Mouse (Mus musculus): ENCODE data around the gene Hras. TPM values are rescaled to one million over a fixed set of nuclear protein-coding genes. Genes with fewer than 3 reads are reported as not detected.

Hras gene
- polyA plus RNA-seq, 1 experiment from 2014 or later, result 118 TPM

DNA sequence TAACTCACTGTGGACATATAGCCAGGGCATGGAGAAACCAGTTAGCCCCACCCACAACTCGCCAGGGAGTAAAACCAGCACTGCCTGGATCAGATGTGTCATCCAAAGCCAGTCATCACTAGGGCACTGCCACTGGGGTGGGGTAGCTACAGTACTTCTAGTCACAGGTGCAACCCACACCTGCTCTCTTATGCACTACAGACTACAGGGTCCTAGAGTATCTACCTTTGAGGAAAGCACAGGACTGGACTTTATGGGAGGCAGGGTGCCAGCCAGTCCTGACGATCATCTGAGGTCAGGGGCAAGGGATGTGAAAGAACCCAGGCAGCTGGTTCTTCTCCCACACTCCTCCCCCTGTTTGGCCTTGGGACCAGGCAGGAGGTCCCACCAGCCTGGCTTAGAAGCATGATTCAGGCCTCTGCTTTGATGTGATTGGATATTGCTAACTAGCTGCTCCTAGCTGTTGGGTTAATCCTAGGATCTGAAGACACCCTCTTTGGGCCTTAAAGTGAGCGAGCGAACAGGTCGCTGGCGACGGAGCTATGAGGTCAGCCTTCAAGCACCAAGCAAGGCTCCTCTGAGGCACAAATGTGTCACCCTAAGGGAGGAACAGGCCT lies 25.8 kb downstream of the Hras start:
- Histone ChIP-seq H3K36me3 (peaks cover 24% of the 10 kb centered on the region), H3K9ac (peak overlapping the region; percentile 66), H3K27me3 (no peaks in the 10 kb centered on the region), H3K9me3 (no peaks in the 10 kb centered on the region), H3K4me3 (peak overlapping the region; percentile 35), H3K27ac (no peak overlapping the region), H3K4me2 (peak overlapping the region; percentile 51), H3K4me1 (replicated peaks) (peaks cover 17% of the 10 kb centered on the region)
- ATAC-seq (ENCODE audit: low FRiP score), result no peak
- WGBS, result 28% methylated on average over 7 of the region's 7 CpGs

DNA sequence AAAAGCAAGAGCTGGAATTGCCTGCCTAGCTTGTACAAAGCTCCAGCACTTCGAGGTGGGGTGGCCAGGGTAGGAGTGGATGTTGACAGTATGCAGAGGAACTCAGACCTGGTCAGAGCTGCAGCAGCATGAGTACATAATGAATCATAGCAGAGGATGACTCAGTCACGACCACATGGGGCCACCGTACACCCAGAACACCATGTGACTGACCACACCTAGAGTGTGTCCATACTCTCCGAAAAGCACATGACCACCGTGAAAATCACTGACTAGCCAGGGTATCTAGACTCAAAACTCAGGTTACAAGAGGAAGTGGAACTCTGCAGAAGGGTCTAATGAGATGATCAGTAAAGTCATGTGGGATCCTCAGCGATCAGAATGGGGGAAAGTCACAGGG lies 29.0 kb downstream of the Hras start:
- Histone ChIP-seq H3K9me3 (no peaks in the 10 kb centered on the region), H3K4me1 (replicated peaks) (peaks cover 11% of the 10 kb centered on the region; the same call in 1 of the 2 replicates)
- 91% methylated on average over 6 of the region's 6 CpGs for WGBS

DNA sequence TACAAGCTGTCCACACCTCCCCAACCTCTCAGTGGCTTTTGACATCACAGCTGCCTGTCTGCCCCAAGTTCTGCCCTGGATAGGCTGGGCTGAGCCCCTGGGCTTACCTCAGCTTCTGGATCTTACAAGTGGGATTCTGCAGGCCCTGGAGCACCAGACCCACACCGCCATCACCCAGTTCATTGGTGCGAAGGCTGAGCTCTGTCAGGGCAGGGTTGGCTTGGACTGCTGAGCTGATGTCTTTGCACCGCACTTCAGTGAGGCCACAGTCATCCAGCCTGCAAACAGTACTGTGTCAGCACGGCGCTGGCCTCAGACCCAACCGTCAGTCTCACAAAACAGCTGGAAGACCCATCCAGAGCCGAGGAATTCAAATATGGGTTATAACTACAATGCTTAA lies 29.4 kb downstream of the Hras start:
- 96% methylated on average over 7 of the region's 7 CpGs for WGBS
- no peak overlapping the region for H3K4me3 ChIP-seq
- no peak overlapping the region for H3K9ac ChIP-seq
- no peak for ATAC-seq (ENCODE audit: low FRiP score)
- no peaks in the 10 kb centered on the region for H3K9me3 ChIP-seq
- peaks cover 11% of the 10 kb centered on the region; the same call in 1 of the 2 replicates for H3K4me1 ChIP-seq (replicated peaks)
- H3K36me3 ChIP-seq, result peaks cover 58% of the 10 kb centered on the region
- no peaks in the 10 kb centered on the region for H3K27me3 ChIP-seq
- H3K27ac ChIP-seq, result no peak overlapping the region
- no peak overlapping the region for H3K4me2 ChIP-seq

More for the DNA sequence above, 29.0 kb downstream of the Hras start:
- Histone ChIP-seq H3K4me3 (no peak overlapping the region), H3K27me3 (no peaks in the 10 kb centered on the region), H3K36me3 (peaks cover 54% of the 10 kb centered on the region), H3K9ac (no peak overlapping the region), H3K4me2 (no peak overlapping the region), H3K27ac (no peak overlapping the region)
- no peak for ATAC-seq (ENCODE audit: low FRiP score)

DNA sequence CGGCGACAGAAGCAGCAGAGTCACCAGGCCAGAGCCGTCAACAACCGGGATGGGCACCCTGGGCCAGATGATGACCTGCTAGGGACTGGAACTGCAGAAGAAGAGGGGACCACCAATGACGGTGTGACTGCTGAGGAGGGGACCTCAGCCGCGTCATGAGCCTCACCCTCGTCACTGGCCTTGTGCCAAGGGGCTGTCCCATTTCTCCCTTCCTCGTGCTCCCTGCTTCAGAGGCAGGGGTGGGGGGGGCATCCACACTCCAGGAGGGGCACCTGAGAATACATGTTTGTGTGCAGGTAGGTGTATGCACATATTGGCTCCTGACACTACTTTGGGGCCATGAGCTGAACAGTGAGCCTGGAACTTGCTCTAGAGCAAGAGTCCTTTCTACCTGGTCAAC lies 38.4 kb downstream of the Hras start:
- Histone ChIP-seq H3K9ac (no peak overlapping the region), H3K4me1 (replicated peaks) (no peaks in the 10 kb centered on the region), H3K36me3 (peaks cover 81% of the 10 kb centered on the region), H3K27ac (no peak overlapping the region), H3K4me2 (no peak overlapping the region), H3K9me3 (no peaks in the 10 kb centered on the region), H3K27me3 (no peaks in the 10 kb centered on the region), H3K4me3 (no peak overlapping the region)
- ATAC-seq (ENCODE audit: low FRiP score), result no peak
- WGBS, result 91% methylated on average over 9 of the region's 9 CpGs

DNA sequence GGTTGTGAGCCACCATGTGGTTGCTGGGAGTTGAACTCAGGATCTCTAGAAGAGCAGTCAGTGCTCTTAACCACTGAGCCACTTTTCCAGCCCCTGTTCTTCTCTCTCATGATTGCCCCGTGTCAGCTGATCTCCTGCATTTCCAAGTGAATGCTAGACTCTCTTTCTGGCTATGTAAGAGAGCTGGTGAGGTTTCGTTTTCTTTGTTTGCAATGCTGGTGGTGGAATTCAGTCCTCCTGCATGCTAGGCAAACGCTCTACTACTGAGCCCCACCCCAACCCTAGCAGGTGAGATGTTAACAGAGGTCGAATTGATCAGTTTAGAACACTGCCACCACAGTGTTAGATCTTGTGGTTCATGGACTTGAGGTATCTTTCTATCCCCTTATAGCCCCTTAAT lies 45.2 kb downstream of the Hras start:
- Histone ChIP-seq H3K4me2 (no peak overlapping the region), H3K36me3 (peaks cover 76% of the 10 kb centered on the region), H3K27ac (no peak overlapping the region), H3K4me3 (no peak overlapping the region), H3K9ac (no peak overlapping the region), H3K9me3 (no peaks in the 10 kb centered on the region), H3K27me3 (no peaks in the 10 kb centered on the region), H3K4me1 (replicated peaks) (no peaks in the 10 kb centered on the region)
- 75% methylated on average over 4 of the region's 4 CpGs for WGBS
- ATAC-seq (ENCODE audit: low FRiP score), result no peak

DNA sequence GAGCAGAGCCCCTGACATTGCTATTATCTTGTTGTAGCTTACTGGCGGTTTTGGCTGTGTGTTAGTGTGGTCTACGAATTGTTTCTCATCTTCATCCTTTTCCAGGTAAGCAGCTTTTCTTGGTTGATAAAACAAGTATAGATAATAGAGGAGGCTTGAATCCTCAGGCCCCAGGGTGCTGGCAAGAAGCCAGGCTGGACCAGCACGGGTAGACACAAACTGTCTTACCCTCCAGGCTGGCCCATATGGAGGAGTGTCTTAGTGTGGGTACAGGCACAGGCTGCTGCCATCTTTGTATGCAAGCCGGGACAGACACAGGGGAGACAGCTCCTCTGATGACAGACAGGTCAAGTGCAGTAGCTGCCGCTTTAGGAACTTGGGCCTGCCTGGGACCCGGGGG lies 46.8 kb downstream of the Hras start:
- WGBS, result 74% methylated on average over 6 of the region's 6 CpGs
- Histone ChIP-seq H3K36me3 (peaks cover 73% of the 10 kb centered on the region), H3K9me3 (no peaks in the 10 kb centered on the region), H3K27me3 (no peaks in the 10 kb centered on the region), H3K27ac (0 out of 2 replicates have a peak overlapping the region, but pooled peaks have one; percentile 14), H3K4me1 (replicated peaks) (no peaks in the 10 kb centered on the region), H3K4me2 (no peak overlapping the region), H3K9ac (no peak overlapping the region), H3K4me3 (no peak overlapping the region)
- ATAC-seq (ENCODE audit: low FRiP score), result no peak

DNA sequence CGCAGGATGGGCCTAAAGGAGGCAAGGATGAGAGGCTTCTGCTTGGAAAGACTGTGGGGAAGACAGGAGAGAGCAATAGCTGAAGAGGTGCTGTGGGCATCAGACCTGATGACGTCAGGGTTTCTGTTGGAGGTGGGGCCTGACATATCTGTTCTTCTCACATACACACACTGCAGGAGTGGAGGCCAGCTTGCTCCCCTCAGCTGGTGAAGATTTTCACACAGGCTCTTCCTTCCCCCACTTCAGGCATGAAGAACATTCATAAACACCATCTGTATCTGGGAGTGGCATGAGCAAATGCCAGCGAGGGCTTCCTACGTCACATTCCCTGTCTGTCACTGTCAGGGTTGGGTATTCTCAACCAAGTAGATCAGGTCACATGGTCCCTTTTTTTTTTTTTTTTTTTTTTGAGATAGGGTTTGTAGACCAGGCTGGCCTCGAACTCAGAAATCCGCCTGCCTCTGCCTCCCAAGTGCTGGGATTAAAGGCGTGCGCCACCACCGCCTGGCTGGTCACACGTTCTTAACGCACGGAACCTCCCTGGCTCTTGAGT lies 47.7 kb downstream of the Hras start:
- ATAC-seq (ENCODE audit: low FRiP score), result no peak
- H3K27ac ChIP-seq, result no peak overlapping the region
- H3K4me2 ChIP-seq, result no peak overlapping the region
- H3K36me3 ChIP-seq, result peaks cover 66% of the 10 kb centered on the region
- WGBS, result 96% methylated on average over 12 of the region's 12 CpGs
- no peak overlapping the region for H3K9ac ChIP-seq
- H3K4me1 ChIP-seq (replicated peaks), result no peaks in the 10 kb centered on the region
- no peaks in the 10 kb centered on the region for H3K27me3 ChIP-seq
- H3K9me3 ChIP-seq, result no peaks in the 10 kb centered on the region
- H3K4me3 ChIP-seq, result no peak overlapping the region

DNA sequence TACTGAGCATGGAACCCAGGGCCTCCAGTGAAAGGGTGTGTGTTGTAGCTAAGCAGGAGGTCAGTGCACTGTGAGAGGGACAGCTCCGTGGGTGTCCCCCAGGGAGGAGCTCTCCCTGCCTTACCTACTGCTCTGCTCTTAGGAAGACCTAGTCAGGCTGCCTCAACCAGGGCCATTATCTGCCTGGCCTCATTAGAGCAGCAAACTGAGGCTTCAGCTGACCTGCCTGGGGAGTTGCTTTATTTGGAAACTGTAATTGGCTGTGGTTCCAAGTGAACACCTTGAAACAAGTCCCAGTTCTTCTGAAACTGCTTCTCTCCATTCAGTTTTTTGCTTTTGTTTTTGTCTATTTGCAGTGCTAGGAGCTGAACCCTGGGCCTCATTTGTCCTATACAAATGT lies 48.4 kb downstream of the Hras start:
- H3K27ac ChIP-seq, result no peak overlapping the region
- no peak overlapping the region for H3K4me2 ChIP-seq
- no peaks in the 10 kb centered on the region for H3K4me1 ChIP-seq (replicated peaks)
- no peaks in the 10 kb centered on the region for H3K9me3 ChIP-seq
- no peaks in the 10 kb centered on the region for H3K27me3 ChIP-seq
- no peak for ATAC-seq (ENCODE audit: low FRiP score)
- H3K4me3 ChIP-seq, result no peak overlapping the region
- 80% methylated on average over 1 of the region's 1 CpGs for WGBS
- H3K9ac ChIP-seq, result no peak overlapping the region
- H3K36me3 ChIP-seq, result peaks cover 62% of the 10 kb centered on the region

DNA sequence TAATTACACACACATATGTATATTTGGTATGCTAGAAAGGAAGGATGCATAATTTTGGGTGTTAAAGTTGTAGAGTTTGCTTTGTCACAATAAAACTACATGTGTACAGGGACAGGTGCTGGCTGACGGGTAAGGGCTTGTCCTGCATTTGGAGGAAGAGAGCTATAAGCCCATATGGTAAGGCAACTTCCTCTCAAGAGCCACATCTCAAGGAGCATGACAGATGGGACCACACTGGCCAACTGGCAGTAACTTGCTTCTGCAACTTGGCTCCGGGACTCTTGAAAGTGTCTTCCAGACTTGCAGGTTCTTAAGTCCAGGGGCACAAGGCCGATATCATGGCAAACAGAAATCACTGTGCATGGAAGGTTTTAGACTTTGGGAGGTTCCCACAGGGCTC lies 49.2 kb downstream of the Hras start:
- H3K9ac ChIP-seq, result no peak overlapping the region
- H3K27me3 ChIP-seq, result no peaks in the 10 kb centered on the region
- WGBS, result 95% methylated on average over 3 of the region's 3 CpGs
- H3K36me3 ChIP-seq, result peaks cover 62% of the 10 kb centered on the region
- no peak for ATAC-seq (ENCODE audit: low FRiP score)
- no peak overlapping the region for H3K4me3 ChIP-seq
- no peak overlapping the region for H3K27ac ChIP-seq
- H3K9me3 ChIP-seq, result no peaks in the 10 kb centered on the region
- no peaks in the 10 kb centered on the region for H3K4me1 ChIP-seq (replicated peaks)
- H3K4me2 ChIP-seq, result no peak overlapping the region

DNA sequence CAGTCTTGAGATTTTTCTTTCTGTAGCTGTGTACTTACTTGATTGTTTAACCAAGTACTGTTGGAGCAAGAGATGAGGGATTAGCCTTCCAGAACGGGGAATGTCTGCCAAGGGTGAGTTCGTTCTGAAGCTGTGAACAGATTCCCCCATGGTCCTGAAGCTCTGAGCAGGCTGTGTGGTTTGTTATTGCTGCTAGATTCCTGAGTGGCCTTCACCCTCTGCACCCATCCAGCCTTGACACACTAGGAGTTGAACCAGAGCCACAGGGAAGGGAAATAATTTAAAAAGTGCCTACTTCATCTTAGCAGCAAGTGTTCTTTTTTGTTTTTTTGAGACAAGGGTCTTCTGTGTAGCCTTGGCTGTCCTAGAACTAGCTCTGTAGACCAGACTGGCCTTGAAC lies 49.9 kb downstream of the Hras start:
- Histone ChIP-seq H3K27ac (no peak overlapping the region), H3K4me3 (no peak overlapping the region), H3K9me3 (no peaks in the 10 kb centered on the region), H3K27me3 (no peaks in the 10 kb centered on the region), H3K4me1 (replicated peaks) (no peaks in the 10 kb centered on the region), H3K4me2 (no peak overlapping the region), H3K9ac (no peak overlapping the region), H3K36me3 (peaks cover 66% of the 10 kb centered on the region)
- no peak for ATAC-seq (ENCODE audit: low FRiP score)
- WGBS, result 92% methylated on average over 2 of the region's 2 CpGs

DNA sequence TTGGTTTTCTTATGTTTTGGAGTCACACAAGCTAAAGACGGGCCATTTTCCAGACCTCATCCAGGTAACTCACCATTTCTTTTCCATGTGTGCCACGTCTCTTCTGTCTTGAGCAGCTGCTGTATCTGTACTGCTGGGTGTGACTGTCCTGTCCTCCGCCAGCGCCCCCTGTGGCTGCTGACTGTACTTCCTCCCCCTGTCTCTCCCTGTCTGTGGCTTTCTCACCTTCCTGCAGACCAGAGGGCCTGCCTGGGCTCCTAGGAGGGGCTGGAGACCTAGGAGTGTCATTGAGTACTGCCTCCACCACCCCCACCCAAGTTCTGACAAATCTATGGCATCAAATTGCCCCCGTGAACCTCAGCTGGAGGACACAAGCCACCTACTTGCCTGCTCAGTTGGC lies 50.7 kb downstream of the Hras start:
- Histone ChIP-seq H3K4me1 (replicated peaks) (no peaks in the 10 kb centered on the region), H3K27ac (no peak overlapping the region), H3K4me3 (no peak overlapping the region), H3K4me2 (no peak overlapping the region), H3K27me3 (no peaks in the 10 kb centered on the region), H3K36me3 (peaks cover 66% of the 10 kb centered on the region), H3K9ac (no peak overlapping the region), H3K9me3 (no peaks in the 10 kb centered on the region)
- 50% methylated on average over 5 of the region's 5 CpGs for WGBS
- no peak for ATAC-seq (ENCODE audit: low FRiP score)

DNA sequence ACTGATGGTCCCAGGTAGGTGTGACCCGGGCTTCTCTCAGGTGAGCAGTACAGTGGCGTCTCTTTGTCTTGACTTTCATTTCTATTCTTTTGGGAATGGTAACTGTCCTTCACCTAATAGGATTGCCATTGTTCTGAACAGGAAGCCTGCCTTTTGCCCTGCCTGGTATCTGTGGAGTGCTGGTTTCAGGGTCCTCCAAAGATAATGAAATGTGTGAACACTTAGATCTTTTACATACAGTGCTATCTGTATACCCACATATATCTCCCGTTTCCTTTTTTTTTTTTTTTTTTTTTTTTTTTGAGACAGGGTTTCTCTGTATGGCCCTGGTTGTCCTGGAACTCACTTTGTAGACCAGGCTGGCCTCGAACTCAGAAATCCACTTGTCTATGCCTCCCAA lies 52.5 kb downstream of the Hras start:
- no peak overlapping the region for H3K27ac ChIP-seq
- H3K9me3 ChIP-seq, result no peaks in the 10 kb centered on the region
- no peak overlapping the region for H3K4me2 ChIP-seq
- WGBS, result 91% methylated on average over 4 of the region's 4 CpGs
- no peaks in the 10 kb centered on the region for H3K27me3 ChIP-seq
- no peak for ATAC-seq (ENCODE audit: low FRiP score)
- H3K9ac ChIP-seq, result no peak overlapping the region
- H3K4me1 ChIP-seq (replicated peaks), result no peaks in the 10 kb centered on the region
- peaks cover 69% of the 10 kb centered on the region for H3K36me3 ChIP-seq
- no peak overlapping the region for H3K4me3 ChIP-seq

All from hindbrain, embryonic 13.5 days (tissue).